Mouse (Mus musculus): Measurements from ENCODE around the gene Vmn1r111.
"Not testable (repeated sequence)": the region's sequence is repeated elsewhere in the genome, so short reads cannot be mapped to it uniquely, and the experiment has no call there.

The Vmn1r111 gene

DNA sequence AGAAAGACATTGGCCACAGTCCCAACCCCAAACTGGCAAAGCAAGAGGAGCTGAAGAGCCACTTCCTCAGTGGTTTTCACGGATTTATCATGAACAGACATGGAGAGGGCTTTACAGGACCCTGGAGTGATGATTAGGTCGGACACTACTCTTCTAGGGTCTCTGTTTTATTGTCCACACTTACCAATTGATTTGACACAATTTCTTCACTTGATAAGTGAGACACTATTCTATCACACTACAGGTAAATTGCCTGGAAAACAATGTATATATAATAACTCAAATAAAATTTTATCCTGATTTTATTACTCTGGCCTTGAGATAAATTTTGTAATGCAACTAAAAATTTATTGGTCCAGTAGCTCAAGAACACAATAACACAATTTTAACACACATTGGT is at the start of gene Vmn1r111:
Gene Vmn1r111 (minus strand): TSS at position 101 of the 400 bp plus-strand sequence.
- not testable (repeated sequence) for DNase-seq

DNA sequence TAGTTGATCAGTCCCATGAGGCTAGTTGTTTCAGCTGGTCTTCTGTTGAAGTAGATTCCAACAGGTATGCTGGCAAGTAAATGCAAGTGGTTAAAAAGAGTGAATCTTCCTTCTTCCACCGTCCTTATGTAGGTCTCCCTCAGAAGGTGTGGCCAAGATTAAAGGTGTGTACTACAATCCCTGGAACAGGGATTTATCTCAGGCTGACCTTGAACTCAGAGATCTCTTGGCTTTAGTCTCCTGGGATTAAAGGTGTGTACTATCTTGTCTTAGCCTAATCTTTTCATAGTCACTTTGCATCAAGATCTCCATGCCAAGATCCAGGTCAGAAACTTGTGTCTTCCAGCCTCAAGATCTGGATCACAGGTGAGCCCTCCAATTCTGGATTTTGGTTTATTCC is 27.5 kb upstream of the Vmn1r111 start, which contains the start of gene Gm10668:
Gene Gm10668 (minus strand): TSS at position 101 of the 400 bp plus-strand sequence.
- DNase-seq: not testable (repeated sequence)

DNA sequence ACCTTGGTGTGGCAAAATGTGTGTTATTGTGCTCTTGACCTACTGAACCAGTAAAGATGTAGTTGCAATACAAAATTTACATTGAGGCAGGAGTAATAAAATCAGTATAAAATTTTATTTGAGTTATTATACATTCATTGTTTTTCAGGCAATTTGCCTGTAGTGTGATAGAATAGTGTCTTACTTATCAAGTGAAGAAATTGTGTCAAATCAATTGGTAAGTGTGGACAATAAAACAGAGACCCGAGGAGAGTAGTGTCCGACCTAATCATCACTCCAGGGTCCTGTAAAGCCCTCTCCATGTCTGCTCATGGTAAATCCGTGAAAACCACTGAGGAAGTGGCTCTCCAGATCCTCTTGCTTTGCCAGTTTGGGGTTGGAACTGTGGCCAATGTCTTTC is 34.4 kb downstream of the Vmn1r111 start, which contains the start of gene Vmn1r107:
Gene Vmn1r107 (plus strand): TSS at position 301 of the 400 bp plus-strand sequence.
- DNase-seq: not testable (repeated sequence)
